Mouse (Mus musculus) small intestine, adult 2 months (tissue): ENCODE measurements around the gene Gimap9.

ENCODE experiments used
- CTCF ChIP-seq: fragments of 200-500 bp; IDR thresholded peaks from 2 replicates; pipeline ENCODE4 v1.5.1; 2012; ENCODE audit warnings: low read depth, mild to moderate bottlenecking, control low read depth, inconsistent platforms, low read length, moderate library complexity, mixed read lengths; ENCODE audit not compliant: insufficient replicate concordance, insufficient read length; ENCODE audit errors: extremely low read depth
- POLR2A ChIP-seq: fragments of 200-500 bp; IDR thresholded peaks from 2 replicates; pipeline ENCODE4 v1.6.1; 2012; ENCODE audit warnings: low read depth, mild to moderate bottlenecking, control low read depth, inconsistent platforms, low read length, moderate library complexity

- TF ChIP-seq POLR2A (no peak), CTCF (no peak)
Observed at GRCm38 (mm10) chr6:48677492-48678345, 1.8 kb downstream of the Gimap9 start.
